Mouse (Mus musculus) midbrain, embryonic 11.5 days (tissue): ENCODE measurements around the gene Spic. TPM values are rescaled to one million over a fixed set of nuclear protein-coding genes. Genes with fewer than 3 reads are reported as not detected.
"Not testable (repeated sequence)": the region's sequence is repeated elsewhere in the genome, so short reads cannot be mapped to it uniquely, and the experiment has no call there.

Source experiments
- ATAC-seq: fragments of 200-750 bp; cut with Nextera tagmentation; 2 replicates; pipeline ENCODE4 v1.8.0; 2017; ENCODE audit warnings: moderate TSS enrichment, moderate library complexity; ENCODE audit not compliant: low FRiP score
- DNase-seq: peaks from one replicate; pipeline ENCODE4 v3.0.0; 2015; ENCODE audit warnings: low spot score; ENCODE audit errors: missing footprints
- H3K27ac ChIP-seq: fragments of 300-500 bp; sonication (generic); 2 replicates; pipeline ENCODE4 v1.5.1; 2014; ENCODE audit warnings: low read depth, low read length
- H3K27me3 ChIP-seq: fragments of 300-500 bp; sonication (generic); 2 replicates; pipeline ENCODE4 v1.6.1; 2014; ENCODE audit warnings: mild to moderate bottlenecking, low read length, moderate library complexity, mixed read lengths; ENCODE audit not compliant: control insufficient read depth, insufficient read depth
- H3K36me3 ChIP-seq: fragments of 300-500 bp; sonication (generic); 2 replicates; pipeline ENCODE4 v1.6.1; 2014; ENCODE audit warnings: mild to moderate bottlenecking, low read length, moderate library complexity, mixed read lengths; ENCODE audit not compliant: control insufficient read depth, insufficient read depth
- H3K4me1 ChIP-seq: fragments of 300-500 bp; sonication (generic); 2 replicates; pipeline ENCODE4 v1.6.1; 2014; ENCODE audit warnings: low read length; ENCODE audit not compliant: control insufficient read depth, insufficient read depth
- H3K4me2 ChIP-seq: fragments of 300-500 bp; sonication (generic); 2 replicates; pipeline ENCODE4 v1.6.1; 2014; ENCODE audit warnings: mild to moderate bottlenecking, moderate library complexity
- H3K4me3 ChIP-seq: fragments of 300-500 bp; sonication (generic); 2 replicates; pipeline ENCODE4 v1.5.1; 2014; ENCODE audit warnings: low read depth, low read length
- H3K9ac ChIP-seq: fragments of 300-500 bp; sonication (generic); 2 replicates; pipeline ENCODE4 v1.6.1; 2014; ENCODE audit warnings: low read length
- H3K9me3 ChIP-seq: fragments of 300-500 bp; sonication (generic); 2 replicates; pipeline ENCODE4 v1.6.1; 2016; ENCODE audit warnings: low read length; ENCODE audit not compliant: control insufficient read depth
- WGBS: fragments of 180-500 bp; shearing (Covaris S2); extraction: QIAGEN DNeasy Blood & Tissue Kit; methylation state at CpG from one replicate; pipeline ENCODE4 v1.1.7; 2014; 5-methylcytosine and 5-hydroxymethylcytosine counted together
- polyA plus RNA-seq: library from polyadenylated mRNA; unstranded; fragments of >200 nt; fragmentation: Nextera tagmentation; extraction: Ambion mirVana; gene quantifications from 2 replicates; pipeline ENCODE4 v1.2.1, GENCODE M21; 2014

Gene Spic
- polyA plus RNA-seq, 1 experiment from 2014 or later, result not detected

GRCm38 (mm10) chr10:88669719-88670118 lies 15.1 kb downstream of the Spic start:
- Histone ChIP-seq H3K27me3 (no peaks in the 10 kb centered on the region), H3K4me2 (no peak overlapping the region), H3K4me3 (no peak overlapping the region), H3K9me3 (no peaks in the 10 kb centered on the region), H3K9ac (no peak overlapping the region), H3K27ac (no peak overlapping the region), H3K4me1 (no peaks in the 10 kb centered on the region), H3K36me3 (no peaks in the 10 kb centered on the region)
- 53% methylated on average over 1 of the region's 1 CpGs for WGBS
- DNase-seq (no peak), ATAC-seq (no peak)

- not testable (repeated sequence) for H3K4me3 ChIP-seq, H3K27me3 ChIP-seq, ATAC-seq, H3K4me2 ChIP-seq, DNase-seq, H3K27ac ChIP-seq, H3K9ac ChIP-seq, H3K4me1 ChIP-seq, H3K36me3 ChIP-seq, H3K9me3 ChIP-seq
Observed at GRCm38 (mm10) chr10:88663856-88664255, 21.0 kb downstream of the Spic start.

DNA sequence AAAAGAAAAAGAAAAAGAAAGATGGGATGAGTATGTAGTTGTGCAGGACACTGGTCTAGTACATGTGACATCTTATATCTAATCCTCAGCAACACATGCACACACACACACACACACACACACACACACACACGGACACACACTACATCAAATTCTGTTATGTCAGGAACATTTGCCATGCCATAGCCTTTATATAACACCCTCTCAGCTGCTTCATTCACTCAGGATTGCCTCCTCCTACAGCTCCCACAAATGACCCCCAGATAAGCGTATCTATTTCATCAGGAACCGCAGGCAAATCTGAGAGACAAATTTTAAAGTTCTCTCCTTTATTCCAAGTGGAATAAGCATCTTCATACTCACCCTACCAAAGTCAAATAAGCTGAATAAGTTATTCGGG lies 25.9 kb downstream of the Spic start:
- Histone ChIP-seq H3K4me2 (no peak overlapping the region), H3K4me1 (no peaks in the 10 kb centered on the region), H3K9ac (no peak overlapping the region), H3K27me3 (no peaks in the 10 kb centered on the region), H3K27ac (no peak overlapping the region), H3K9me3 (no peaks in the 10 kb centered on the region), H3K36me3 (no peaks in the 10 kb centered on the region), H3K4me3 (no peak overlapping the region)
- DNase-seq (no peak), ATAC-seq (no peak)
- WGBS, result 89% methylated on average over 4 of the region's 4 CpGs

DNA sequence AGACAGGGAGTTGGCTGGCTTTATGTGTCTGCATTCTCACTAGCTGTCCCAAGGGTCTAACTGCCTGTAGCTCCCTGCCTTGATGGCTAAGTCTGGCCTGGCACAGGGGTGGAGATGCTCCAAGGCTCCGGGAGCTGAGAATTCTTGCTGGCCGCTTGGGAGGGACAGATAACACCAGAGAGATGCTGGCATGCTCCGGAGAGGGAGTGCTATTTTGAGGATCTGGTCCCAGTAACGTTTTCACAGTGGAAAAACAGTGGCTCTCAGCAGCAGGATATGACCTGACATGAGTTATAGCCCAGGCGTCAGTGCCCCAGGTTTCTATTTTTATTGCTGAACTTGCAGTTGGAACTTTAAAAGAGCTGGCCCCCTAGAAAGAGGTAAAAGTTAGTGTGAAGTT lies 39.4 kb downstream of the Spic start:
- Histone ChIP-seq H3K9ac (no peak overlapping the region), H3K4me1 (no peaks in the 10 kb centered on the region), H3K4me3 (no peak overlapping the region), H3K36me3 (no peaks in the 10 kb centered on the region), H3K27ac (no peak overlapping the region), H3K9me3 (no peaks in the 10 kb centered on the region), H3K27me3 (no peaks in the 10 kb centered on the region), H3K4me2 (no peak overlapping the region)
- DNase-seq (no peak), ATAC-seq (no peak)
- 76% methylated on average over 5 of the region's 5 CpGs for WGBS

- no peaks in the 10 kb centered on the region for H3K4me1 ChIP-seq
- H3K9ac ChIP-seq, result no peak overlapping the region
- no peak overlapping the region for H3K27ac ChIP-seq
- no peak for DNase-seq
- H3K4me2 ChIP-seq, result no peak overlapping the region
- no peaks in the 10 kb centered on the region for H3K27me3 ChIP-seq
- 87% methylated on average over 10 of the region's 10 CpGs for WGBS
- no peak overlapping the region for H3K4me3 ChIP-seq
- no peaks in the 10 kb centered on the region for H3K9me3 ChIP-seq
- no peaks in the 10 kb centered on the region for H3K36me3 ChIP-seq
- no peak for ATAC-seq
Observed at GRCm38 (mm10) chr10:88631330-88631953, 53.4 kb downstream of the Spic start.

DNA sequence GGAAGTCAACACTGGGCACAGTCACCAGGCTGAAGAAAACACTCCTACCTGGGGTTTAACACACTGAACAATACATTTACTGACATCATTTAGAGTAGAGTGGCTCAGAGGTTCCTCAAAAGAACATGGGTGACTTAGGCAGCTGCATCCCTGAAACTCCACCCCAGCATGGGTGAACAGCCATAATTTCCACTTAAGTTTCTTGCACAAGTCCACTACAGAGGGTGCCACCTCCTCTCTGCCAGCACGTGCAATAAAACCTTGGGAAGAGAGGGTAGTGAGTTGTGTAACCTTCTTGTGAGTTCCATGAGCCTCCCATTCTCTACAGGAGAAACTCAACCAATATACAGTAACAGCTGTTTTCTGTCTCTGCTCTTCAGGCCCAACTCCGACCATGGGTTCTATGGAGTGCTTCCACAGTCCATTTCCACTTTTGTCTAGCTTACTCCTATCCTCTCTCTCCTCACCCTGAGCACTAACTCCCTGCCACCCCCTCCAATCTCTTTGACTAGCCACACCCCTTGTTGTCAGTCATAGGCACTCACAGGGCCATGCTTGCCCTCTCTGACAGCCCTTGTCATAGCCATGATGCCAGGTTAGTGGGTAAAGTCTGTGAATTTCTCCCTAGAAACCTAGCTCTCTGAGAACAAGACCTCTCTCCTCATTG lies 54.0 kb downstream of the Spic start:
- Histone ChIP-seq H3K9ac (no peak overlapping the region), H3K4me2 (no peak overlapping the region), H3K4me3 (no peak overlapping the region), H3K4me1 (no peaks in the 10 kb centered on the region), H3K27ac (no peak overlapping the region), H3K27me3 (no peaks in the 10 kb centered on the region), H3K36me3 (no peaks in the 10 kb centered on the region), H3K9me3 (no peaks in the 10 kb centered on the region)
- ATAC-seq (no peak), DNase-seq (no peak)
- 88% methylated on average over 2 of the region's 2 CpGs for WGBS

DNA sequence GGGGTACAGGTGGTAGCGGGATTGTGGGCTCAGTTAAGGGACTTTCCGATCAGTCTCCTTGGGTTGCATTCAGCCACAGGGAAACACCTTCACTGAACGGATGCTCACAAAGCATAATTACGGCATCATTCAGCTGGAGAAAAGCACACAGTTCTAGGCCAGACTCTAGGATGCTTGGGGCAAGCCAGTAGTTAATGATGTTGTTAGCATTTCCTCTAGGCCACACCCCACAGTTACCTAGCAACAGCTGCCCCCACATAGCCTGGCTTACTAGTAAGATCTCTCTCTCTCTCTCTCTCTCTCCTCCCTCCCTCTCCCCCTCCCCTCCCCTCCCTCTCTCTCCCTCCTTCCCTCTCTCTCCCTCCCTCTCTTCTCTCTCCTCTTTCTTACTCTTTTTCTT lies 57.8 kb downstream of the Spic start:
- H3K4me2 ChIP-seq, result no peak overlapping the region
- no peaks in the 10 kb centered on the region for H3K36me3 ChIP-seq
- ATAC-seq (peak; percentile 67; the same call in 1 of the 2 replicates), DNase-seq (no peak)
- H3K4me3 ChIP-seq, result no peak overlapping the region
- 82% methylated on average over 4 of the region's 4 CpGs for WGBS
- H3K9ac ChIP-seq, result no peak overlapping the region
- no peaks in the 10 kb centered on the region for H3K27me3 ChIP-seq
- no peaks in the 10 kb centered on the region for H3K4me1 ChIP-seq
- H3K9me3 ChIP-seq, result no peaks in the 10 kb centered on the region
- H3K27ac ChIP-seq, result no peak overlapping the region

DNA sequence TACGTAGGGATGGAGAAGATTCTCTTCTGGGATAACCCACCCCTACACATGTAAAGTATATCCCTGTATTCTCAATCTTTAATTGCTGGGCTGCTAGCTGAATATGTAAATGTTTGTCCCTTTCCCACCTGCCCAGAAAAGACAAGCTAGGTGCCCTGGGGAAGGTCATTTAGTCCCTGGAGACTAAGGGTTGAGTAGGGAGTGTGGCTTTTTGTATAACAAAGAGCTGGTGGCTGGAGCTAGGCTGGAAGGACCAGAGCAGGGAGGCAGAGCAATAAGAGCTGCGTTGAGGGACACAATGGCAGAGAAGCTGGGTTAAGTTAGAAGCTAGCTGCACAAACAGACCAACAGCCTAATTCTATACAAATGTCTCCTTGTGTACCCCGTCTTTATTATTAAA lies 58.6 kb downstream of the Spic start:
- Histone ChIP-seq H3K9ac (no peak overlapping the region), H3K4me1 (no peaks in the 10 kb centered on the region)

More for the DNA sequence above, 58.6 kb downstream of the Spic start:
- DNase-seq (no peak), ATAC-seq (no peak)
- Histone ChIP-seq H3K27ac (no peak overlapping the region), H3K9me3 (no peaks in the 10 kb centered on the region), H3K36me3 (no peaks in the 10 kb centered on the region), H3K4me3 (no peak overlapping the region), H3K27me3 (no peaks in the 10 kb centered on the region), H3K4me2 (no peak overlapping the region)
- 68% methylated on average over 3 of the region's 3 CpGs for WGBS
